Mouse (Mus musculus) bone marrow, adult 2 months (tissue): ENCODE data around the gene Lgi2. TPM values are rescaled to one million over a fixed set of nuclear protein-coding genes. Genes with fewer than 3 reads are reported as not detected.

Source experiments
- H3K27ac ChIP-seq: fragments of 200-500 bp; 2 replicates; pipeline ENCODE4 v1.5.1; 2012; ENCODE audit warnings: low read depth, mild to moderate bottlenecking, control low read depth, inconsistent platforms, low read length; ENCODE audit not compliant: control insufficient read depth, poor library complexity, insufficient read depth
- H3K4me1 ChIP-seq: fragments of 200-500 bp; 2 replicates; pipeline ENCODE4 v1.6.1; 2011; ENCODE audit warnings: low read length; ENCODE audit not compliant: control insufficient read depth, insufficient read depth
- H3K4me3 ChIP-seq: fragments of 200-500 bp; replicated peaks from 2 replicates; pipeline ENCODE3; 2011; ENCODE audit warnings: mild to moderate bottlenecking, low read depth, low read length, control low read depth; ENCODE audit not compliant: control insufficient read depth
- CTCF ChIP-seq: fragments of 200-500 bp; IDR thresholded peaks from 2 replicates; pipeline ENCODE4 v1.5.1; 2011; ENCODE audit warnings: low read length, control low read depth; ENCODE audit not compliant: control insufficient read depth, insufficient read depth
- POLR2A ChIP-seq: fragments of 200-500 bp; IDR thresholded peaks from 2 replicates; pipeline ENCODE4 v1.6.1; 2011; ENCODE audit warnings: low read depth, mild to moderate bottlenecking, control low read depth, low read length, borderline replicate concordance; ENCODE audit not compliant: control insufficient read depth
- WGBS: fragments of 180-500 bp; shearing (Covaris S2); methylation state at CpG from one replicate; pipeline ENCODE4 v1.1.7; 2018; 5-methylcytosine and 5-hydroxymethylcytosine counted together
- polyA plus RNA-seq: library from polyadenylated mRNA; stranded (reverse); fragments of >200 nt; gene quantifications from 2 replicates; pipeline ENCODE4 v1.2.4, GENCODE M21; 2011; ENCODE audit warnings: low replicate concordance; ENCODE audit not compliant: missing spikeins, insufficient read depth, insufficient read length

Gene Lgi2
- polyA plus RNA-seq, 1 experiment: not detected

DNA sequence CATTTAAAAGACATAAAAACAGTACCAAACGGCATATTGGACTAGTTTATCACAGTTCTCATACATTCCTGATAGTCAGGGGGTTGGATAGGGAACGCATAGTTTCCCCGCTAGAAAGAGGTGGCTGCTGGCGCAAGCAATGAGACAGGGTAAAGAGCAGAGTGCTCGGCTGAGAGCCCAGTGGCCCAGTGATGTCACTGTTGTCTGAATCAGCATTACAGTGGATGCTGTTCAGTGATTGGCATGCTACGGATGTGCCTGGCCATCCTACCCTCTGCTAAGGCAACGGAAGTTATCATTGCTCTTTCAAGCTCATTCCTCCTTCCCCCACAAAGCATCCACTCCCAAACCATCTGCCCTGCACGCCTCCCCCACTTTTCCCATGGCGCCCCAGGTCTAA, 32.6 kb downstream of the Lgi2 start:
- Histone ChIP-seq H3K4me1 (no peaks in the 10 kb centered on the region), H3K27ac (no peak overlapping the region), H3K4me3 (no peak overlapping the region)
- TF ChIP-seq CTCF (no peak), POLR2A (no peak)
- 83% methylated on average over 9 of the region's 9 CpGs for WGBS

- Histone ChIP-seq H3K27ac (no peak overlapping the region), H3K4me1 (no peaks in the 10 kb centered on the region), H3K4me3 (no peak overlapping the region)
- TF ChIP-seq POLR2A (no peak), CTCF (no peak)
- WGBS: 10% methylated on average over 7 of the region's 7 CpGs
Observed at GRCm38 (mm10) chr5:52528545-52528944, 37.7 kb downstream of the Lgi2 start.

- no peaks in the 10 kb centered on the region for H3K4me1 ChIP-seq
- no peak overlapping the region for H3K4me3 ChIP-seq
- TF ChIP-seq POLR2A (no peak), CTCF (no peak)
- 83% methylated on average over 8 of the region's 8 CpGs for WGBS
- no peak overlapping the region for H3K27ac ChIP-seq
Observed at GRCm38 (mm10) chr5:52526324-52526986, 39.8 kb downstream of the Lgi2 start.

- no peak overlapping the region for H3K4me3 ChIP-seq
- 70% methylated on average over 3 of the region's 3 CpGs for WGBS
- H3K4me1 ChIP-seq: no peaks in the 10 kb centered on the region
- H3K27ac ChIP-seq: no peak overlapping the region
- TF ChIP-seq POLR2A (no peak), CTCF (no peak)
Observed at GRCm38 (mm10) chr5:52524207-52524606, 42.1 kb downstream of the Lgi2 start.

GRCm38 (mm10) chr5:52519921-52520320, 46.3 kb downstream of the Lgi2 start:
- 72% methylated on average over 2 of the region's 2 CpGs for WGBS

GRCm38 (mm10) chr5:52516072-52516476, 50.2 kb downstream of the Lgi2 start:
- no peak for TF ChIP-seq POLR2A
- no peak for TF ChIP-seq CTCF
- H3K4me3 ChIP-seq: no peak overlapping the region
- WGBS: 27% methylated on average over 21 of the region's 21 CpGs
- H3K27ac ChIP-seq: no peak overlapping the region
- no peaks in the 10 kb centered on the region for H3K4me1 ChIP-seq

More at GRCm38 (mm10) chr5:52519921-52520320, 46.3 kb downstream of the Lgi2 start:
- Histone ChIP-seq H3K4me3 (no peak overlapping the region), H3K27ac (no peak overlapping the region), H3K4me1 (no peaks in the 10 kb centered on the region)
- TF ChIP-seq POLR2A (no peak), CTCF (no peak)

- Histone ChIP-seq H3K4me1 (no peaks in the 10 kb centered on the region), H3K27ac (no peak overlapping the region), H3K4me3 (no peak overlapping the region)
- no peak for TF ChIP-seq POLR2A
- peak; percentile 68 for TF ChIP-seq CTCF
- 22% methylated on average over 22 of the region's 22 CpGs for WGBS
Observed at GRCm38 (mm10) chr5:52515246-52516021, 50.8 kb downstream of the Lgi2 start.

- TF ChIP-seq CTCF: no peak
- TF ChIP-seq POLR2A: no peak
- WGBS: 80% methylated on average over 3 of the region's 3 CpGs
- H3K4me1 ChIP-seq: no peaks in the 10 kb centered on the region
- no peak overlapping the region for H3K27ac ChIP-seq
- no peak overlapping the region for H3K4me3 ChIP-seq
Observed at GRCm38 (mm10) chr5:52511089-52511488, 55.2 kb downstream of the Lgi2 start.

GRCm38 (mm10) chr5:52509416-52509815, 56.8 kb downstream of the Lgi2 start:
- Histone ChIP-seq H3K4me3 (no peak overlapping the region), H3K27ac (no peak overlapping the region), H3K4me1 (no peaks in the 10 kb centered on the region)
- 87% methylated on average over 6 of the region's 6 CpGs for WGBS
- no peak for TF ChIP-seq POLR2A
- no peak for TF ChIP-seq CTCF

GRCm38 (mm10) chr5:52504666-52505065, 61.6 kb downstream of the Lgi2 start:
- Histone ChIP-seq H3K4me1 (no peaks in the 10 kb centered on the region; the same call in 1 of the 2 replicates), H3K27ac (no peak overlapping the region)
- 90% methylated on average over 13 of the region's 13 CpGs for WGBS

More at GRCm38 (mm10) chr5:52504666-52505065, 61.6 kb downstream of the Lgi2 start:
- no peak for TF ChIP-seq CTCF
- no peak for TF ChIP-seq POLR2A
- H3K4me3 ChIP-seq: no peak overlapping the region
